Comparison of ENCODE assay signal across 10 mouse cellular contexts in the genomic region with DNA sequence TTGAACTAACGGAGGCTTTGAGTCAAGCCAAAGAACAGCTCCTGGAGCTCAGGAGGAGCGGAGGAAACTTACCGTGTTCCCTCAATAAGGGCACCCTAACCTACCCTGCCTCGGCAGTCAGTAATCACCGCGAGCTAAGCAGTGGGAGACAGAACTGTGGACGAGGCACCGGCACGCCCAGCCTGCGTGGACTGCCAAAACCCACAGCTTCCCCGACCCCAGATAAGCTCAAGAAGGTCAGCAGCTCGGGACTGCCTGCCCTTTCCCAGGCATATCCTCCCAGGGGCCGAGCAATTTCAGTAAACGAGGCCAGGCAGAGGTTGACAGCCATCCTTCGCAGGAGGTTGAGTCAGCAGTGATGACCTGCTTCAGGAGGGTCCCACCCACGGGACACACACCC.
DNase-seq lines count a peak whose midpoint lies in the region; ATAC-seq lines count a peak whose summit lies in the region.
"Had no signal": no experiment of that assay in that cellular context is flagged by ENCODE, and none has a peak within 500 bp of the region (broad histone marks: within the 10 kb centered on the region; RNA-seq: fewer than 3 reads in every experiment).

No protein-coding gene starts in this region.

- no peak overlapping the region for H3K4me3 ChIP-seq in neural tube, embryonic 15.5 days (replicated peaks)
- H3K4me3 ChIP-seq: neural tube, embryonic 13.5 days had no signal

- no peak for ATAC-seq in neural tube, embryonic 15.5 days (ENCODE audit: low FRiP score)

- peaks cover 12% of the 10 kb centered on the region for H3K4me1 ChIP-seq in neural tube, embryonic 15.5 days

- no peaks in the 10 kb centered on the region for H3K36me3 ChIP-seq in neural tube, embryonic 15.5 days
- H3K36me3 ChIP-seq: neural tube, embryonic 13.5 days had no signal

- no peaks in the 10 kb centered on the region for H3K9me3 ChIP-seq in neural tube, embryonic 15.5 days (replicated peaks)
- H3K9me3 ChIP-seq: neural tube, embryonic 13.5 days had no signal

- peak overlapping the region; percentile 7; the same call in 1 of the 2 replicates for H3K4me2 ChIP-seq in neural tube, embryonic 15.5 days
- H3K4me2 ChIP-seq: neural tube, embryonic 13.5 days had no signal

- no peaks in the 10 kb centered on the region for H3K27me3 ChIP-seq in neural tube, embryonic 15.5 days (replicated peaks)
- H3K27me3 ChIP-seq: neural tube, embryonic 13.5 days had no signal

- intact Hi-C loops in heart, postnatal 25 days (cut with DNase I): no loop called here

- peak; percentile 8 to 25 for DNase-seq in adrenal gland, postnatal 36 days
- no peak for DNase-seq in adrenal gland, postnatal 25 days
- DNase-seq in neural tube, embryonic 10.5 days (ENCODE audit: extremely low spot score, low spot score): no peak
- peak; percentile 43 for DNase-seq in heart, postnatal 25 days (ENCODE audit: low spot score)
- peak; percentile 11 for DNase-seq in testis, postnatal 14 days (ENCODE audit: low spot score)
- no peak for DNase-seq in layer of hippocampus, adult 18-20 months (ENCODE audit: low spot score in 2 of 2)
- DNase-seq in right cerebral cortex, postnatal 36 days (ENCODE audit: low spot score in 2 of 2): no peak
- DNase-seq: cerebellum, adult 11-12 months had no signal

- WGBS in neural tube, embryonic 15.5 days: 49% methylated on average over 16 of the region's 16 CpGs

- H3K27ac ChIP-seq in neural tube, embryonic 15.5 days (replicated peaks): no peak overlapping the region
- H3K27ac ChIP-seq: neural tube, embryonic 13.5 days had no signal

- no peak overlapping the region for H3K9ac ChIP-seq in neural tube, embryonic 15.5 days (replicated peaks)
- H3K9ac ChIP-seq: neural tube, embryonic 13.5 days had no signal

Comparison
In these comparisons a context has a peak if more than half of its experiments do, and no peak if none do; other contexts are left out.
1. DNase-seq: peak in adrenal gland, postnatal 36 days (2 of 2), heart, postnatal 25 days (single experiment) and testis, postnatal 14 days (single experiment); none in adrenal gland, postnatal 25 days (single experiment), neural tube, embryonic 10.5 days (single experiment), layer of hippocampus, adult 18-20 months (0 of 2) and right cerebral cortex, postnatal 36 days (0 of 2).